Mouse (Mus musculus): Measurements from ENCODE around the gene Fam228b. TPM values are rescaled to one million over a fixed set of nuclear protein-coding genes. Genes with fewer than 3 reads are reported as not detected.
"Not testable (repeated sequence)": the region's sequence is repeated elsewhere in the genome, so short reads cannot be mapped to it uniquely, and the experiment has no call there.

Fam228b gene
- polyA plus RNA-seq, 1 experiment = 2.6 TPM

- DNase-seq (ENCODE audit: low spot score) = no peak
Observed at GRCm38 (mm10) chr12:4742183-4742582, 26.9 kb downstream of the Fam228b start.

GRCm38 (mm10) chr12:4740823-4741222, 28.2 kb downstream of the Fam228b start:
- DNase-seq (ENCODE audit: low spot score) = no peak

GRCm38 (mm10) chr12:4738031-4738576, 31.0 kb downstream of the Fam228b start, which contains the start of gene Fam228a:
TSS of gene Fam228a (minus strand) at chr12:4738430.
- DNase-seq (ENCODE audit: low spot score) = no peak

GRCm38 (mm10) chr12:4732332-4732731, 36.7 kb downstream of the Fam228b start:
- DNase-seq (ENCODE audit: low spot score) = no peak

- no peak for DNase-seq (ENCODE audit: low spot score)
Observed at GRCm38 (mm10) chr12:4731629-4732028, 37.4 kb downstream of the Fam228b start.

GRCm38 (mm10) chr12:4729165-4729564, 39.9 kb downstream of the Fam228b start:
- DNase-seq (ENCODE audit: low spot score) = no peak

GRCm38 (mm10) chr12:4719762-4720754, 49.0 kb downstream of the Fam228b start:
- no peak for DNase-seq (ENCODE audit: low spot score)

- no peak for DNase-seq (ENCODE audit: low spot score)
Observed at GRCm38 (mm10) chr12:4719066-4719761, 49.9 kb downstream of the Fam228b start.

- no peak for DNase-seq (ENCODE audit: low spot score)
Observed at GRCm38 (mm10) chr12:4717417-4717816, 51.6 kb downstream of the Fam228b start.

GRCm38 (mm10) chr12:4715606-4716005, 53.5 kb downstream of the Fam228b start:
- no peak for DNase-seq (ENCODE audit: low spot score)

GRCm38 (mm10) chr12:4713361-4713760, 55.7 kb downstream of the Fam228b start:
- DNase-seq (ENCODE audit: low spot score) = no peak

GRCm38 (mm10) chr12:4709926-4710325, 59.1 kb downstream of the Fam228b start:
- DNase-seq (ENCODE audit: low spot score) = no peak

GRCm38 (mm10) chr12:4708881-4709604, 60.0 kb downstream of the Fam228b start:
- DNase-seq (ENCODE audit: low spot score) = no peak

GRCm38 (mm10) chr12:4708296-4708695, 60.8 kb downstream of the Fam228b start:
- no peak for DNase-seq (ENCODE audit: low spot score)

GRCm38 (mm10) chr12:4707488-4708017, 61.5 kb downstream of the Fam228b start:
- no peak for DNase-seq (ENCODE audit: low spot score)

- no peak for DNase-seq (ENCODE audit: low spot score)
Observed at GRCm38 (mm10) chr12:4706901-4707300, 62.2 kb downstream of the Fam228b start.

GRCm38 (mm10) chr12:4706175-4706574, 62.9 kb downstream of the Fam228b start:
- no peak for DNase-seq (ENCODE audit: low spot score)

- not testable (repeated sequence) for DNase-seq (ENCODE audit: low spot score)
Observed at GRCm38 (mm10) chr12:4705626-4706025, 63.4 kb downstream of the Fam228b start.

GRCm38 (mm10) chr12:4694534-4694933, 74.5 kb downstream of the Fam228b start:
- DNase-seq (ENCODE audit: low spot score) = no peak

- no peak for DNase-seq (ENCODE audit: low spot score)
Observed at GRCm38 (mm10) chr12:4691193-4691592, 77.9 kb downstream of the Fam228b start.

All from urinary bladder, adult 2 months (tissue).